Mouse (Mus musculus): Measurements from ENCODE around the gene Sertad4.

GRCm38 (mm10) chr1:192828928-192829327 lies 26.6 kb downstream of the Sertad4 start:
- TF ChIP-seq EP300 (IDR thresholded peaks at IDR 0.05; ENCODE audit: insufficient read depth, low read depth, low read length) (no peak), CTCF (IDR thresholded peaks at IDR 0.05) (no peak), POLR2A (IDR thresholded peaks at IDR 0.05; ENCODE audit: insufficient read depth, low read depth, low read length) (no peak)

Measured in heart, adult 2 months (tissue).